Mouse (Mus musculus) megakaryocyte, embryonic 14.5 days (primary cell): ENCODE measurements at regions not wholly inside any gene's neighbourhood (a gene's known extent, or its start where the extent isn't known, plus 50 kb on each side); places are given as distances from the start of the nearest gene placed in this dataset.

Source experiments
- FLI1 ChIP-seq: IDR thresholded peaks from 2 replicates; pipeline ENCODE4 v1.6.1; 2012; ENCODE audit warnings: low read length, inconsistent platforms, mixed read lengths
- GATA1 ChIP-seq: IDR thresholded peaks from 3 replicates; pipeline ENCODE4 v1.6.1; 2012; ENCODE audit warnings: mixed read lengths, low read length, inconsistent platforms, borderline replicate concordance

DNA sequence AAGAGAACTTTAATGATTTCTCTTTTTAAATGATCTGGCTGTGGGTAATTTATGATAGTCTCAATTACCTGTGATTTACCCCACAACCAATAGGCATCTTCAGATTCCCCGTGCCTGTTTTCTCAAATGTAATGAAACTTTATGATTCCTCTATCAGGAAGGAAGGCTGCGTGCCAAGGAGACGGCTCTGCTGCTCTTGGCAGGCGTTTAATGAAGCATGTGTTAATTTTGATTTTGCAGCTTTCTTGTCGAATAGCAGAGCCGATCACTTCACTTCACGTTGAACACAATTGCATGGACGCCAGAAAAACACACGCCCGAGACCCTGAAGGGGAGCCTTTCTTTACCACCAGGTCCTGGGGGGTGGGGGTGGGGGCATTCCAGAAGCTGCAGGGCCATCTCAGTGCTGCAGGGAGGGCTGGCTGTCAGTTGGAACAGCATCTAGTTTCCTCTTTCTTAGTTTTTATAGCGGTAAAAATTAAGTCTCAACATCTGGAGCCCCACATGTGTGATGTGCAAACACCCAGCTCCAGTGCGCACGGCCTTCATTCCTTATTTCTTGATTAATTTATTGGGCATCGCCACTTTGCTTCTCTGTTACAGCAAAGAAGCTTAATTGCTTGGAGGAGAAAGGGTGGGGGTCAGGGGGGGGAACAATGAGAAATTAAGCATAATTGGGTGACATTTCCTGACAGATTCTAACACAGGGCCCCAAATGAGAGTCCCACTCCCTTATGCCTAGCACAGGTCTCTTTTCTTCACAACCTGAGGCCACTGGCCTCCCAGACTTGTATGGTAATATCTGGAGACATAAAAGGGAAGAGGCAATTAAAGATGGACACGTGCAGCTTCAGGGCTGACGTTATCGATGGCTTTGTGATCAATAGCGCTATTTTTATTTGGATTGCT is 138.3 kb upstream of the Stx16 start:
- no peak for TF ChIP-seq GATA1
- no peak for TF ChIP-seq FLI1
